Mouse (Mus musculus) kidney, adult 11 months (tissue): ENCODE data around the gene Ccdc115.
A peak's percentile ranks its signal among the peaks of the same experiment; 100 is the strongest.

Experiments used
- DNase-seq: peaks from one replicate; pipeline ENCODE4 v3.0.0; 2022

The Ccdc115 gene

GRCm38 (mm10) chr1:34439215-34439960 is at the start of gene Ccdc115, which contains the start of gene Imp4:
Gene Ccdc115 (minus strand): TSS chr1:34439672.
Gene Imp4 (plus strand): TSS chr1:34439851.
- DNase-seq, result peak; percentile 97

- DNase-seq, result no peak
Observed at GRCm38 (mm10) chr1:34487383-34487782, 47.9 kb upstream of the Ccdc115 start.

GRCm38 (mm10) chr1:34485461-34486188 is 46.2 kb upstream of the Ccdc115 start:
- DNase-seq, result peak; percentile 14

GRCm38 (mm10) chr1:34484470-34484869 is 45.0 kb upstream of the Ccdc115 start:
- DNase-seq, result no peak

GRCm38 (mm10) chr1:34481920-34482669 is 42.6 kb upstream of the Ccdc115 start:
- no peak for DNase-seq

- no peak for DNase-seq
Observed at GRCm38 (mm10) chr1:34480801-34481200, 41.3 kb upstream of the Ccdc115 start.

GRCm38 (mm10) chr1:34478891-34479655 is 39.6 kb upstream of the Ccdc115 start:
- DNase-seq, result no peak

- DNase-seq, result no peak
Observed at GRCm38 (mm10) chr1:34472427-34473300, 33.2 kb upstream of the Ccdc115 start.

- no peak for DNase-seq
Observed at GRCm38 (mm10) chr1:34469801-34470200, 30.3 kb upstream of the Ccdc115 start.

GRCm38 (mm10) chr1:34468500-34468899 is 29.0 kb upstream of the Ccdc115 start:
- no peak for DNase-seq

- no peak for DNase-seq
Observed at GRCm38 (mm10) chr1:34468051-34468450, 28.6 kb upstream of the Ccdc115 start.

- no peak for DNase-seq
Observed at GRCm38 (mm10) chr1:34465445-34465844, 26.0 kb upstream of the Ccdc115 start.

GRCm38 (mm10) chr1:34464310-34464817 is 24.9 kb upstream of the Ccdc115 start:
- no peak for DNase-seq

- DNase-seq, result peak; percentile 33
Observed at GRCm38 (mm10) chr1:34462766-34463165, 23.3 kb upstream of the Ccdc115 start.

- no peak for DNase-seq
Observed at GRCm38 (mm10) chr1:34460061-34460441, 20.6 kb upstream of the Ccdc115 start.

GRCm38 (mm10) chr1:34459284-34460060 is 20.0 kb upstream of the Ccdc115 start, which contains the start of gene Ptpn18:
Gene Ptpn18 (plus strand): TSS chr1:34459762.
- DNase-seq, result peak; percentile 95

GRCm38 (mm10) chr1:34458431-34458830 is 19.0 kb upstream of the Ccdc115 start:
- DNase-seq, result no peak

GRCm38 (mm10) chr1:34443124-34443523 is 3.7 kb upstream of the Ccdc115 start:
- no peak for DNase-seq

GRCm38 (mm10) chr1:34439961-34440630 is 624 bp upstream of the Ccdc115 start:
- DNase-seq, result no peak
